Mouse (Mus musculus) yolk sac, embryonic 10.5 days (tissue): ENCODE measurements around the gene Map3k20.

Experiments
- DNase-seq: peaks from one replicate; pipeline ENCODE4 v3.0.0-alpha.2; 2017; ENCODE audit warnings: low spot score

Gene Map3k20

GRCm38 (mm10) chr2:72424656-72425055, 139.2 kb downstream of the Map3k20 start:
- no peak for DNase-seq

GRCm38 (mm10) chr2:72426776-72427175, 141.3 kb downstream of the Map3k20 start:
- DNase-seq: no peak

DNA sequence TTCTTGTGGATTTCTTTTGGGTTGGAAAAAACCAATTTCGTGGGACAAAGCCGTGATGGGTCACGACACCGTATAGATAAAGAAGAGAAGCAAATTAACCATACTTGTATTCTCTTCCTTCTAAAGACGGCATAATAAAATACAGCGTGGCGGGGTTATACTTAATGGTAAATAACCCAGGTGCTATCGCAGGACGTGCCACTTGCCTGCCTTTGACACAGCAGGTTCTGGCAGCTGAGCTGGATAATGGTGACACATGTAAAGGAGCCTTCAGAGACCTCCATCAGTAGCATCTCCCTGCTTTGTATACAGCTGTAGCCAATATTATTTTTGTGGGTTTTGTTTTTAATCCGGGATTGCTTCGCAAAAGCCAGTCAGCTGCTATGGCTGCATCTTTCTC, 141.9 kb downstream of the Map3k20 start:
- DNase-seq: no peak

DNA sequence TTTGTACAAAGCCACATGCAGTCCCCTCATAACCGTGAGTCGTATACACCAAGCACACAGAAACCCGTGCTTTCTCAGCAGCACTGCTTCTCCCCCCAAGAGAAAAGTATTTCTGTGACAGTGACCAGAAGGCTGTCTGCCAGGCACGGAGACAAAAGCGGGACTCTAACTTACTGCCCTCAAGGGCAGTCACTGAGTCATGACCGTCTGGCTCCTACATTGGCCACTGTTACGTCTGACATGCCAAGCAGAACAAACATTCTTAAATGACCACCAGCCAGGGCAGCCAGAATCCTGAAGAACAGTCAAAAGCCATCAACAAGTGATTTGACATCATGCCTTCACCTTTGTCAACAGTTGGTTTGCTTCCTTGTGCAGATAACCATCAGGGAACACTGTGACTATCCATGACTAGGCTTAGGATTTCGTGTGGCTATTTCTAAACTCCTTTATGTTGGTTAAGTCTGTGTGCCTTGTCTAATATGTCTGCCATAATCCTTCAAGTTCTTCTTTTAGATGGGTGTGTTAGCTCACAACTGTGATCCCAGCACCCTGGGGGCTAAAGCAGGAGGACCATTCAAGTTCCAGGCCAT, 153.6 kb downstream of the Map3k20 start:
- DNase-seq: no peak

- DNase-seq: no peak
Observed at GRCm38 (mm10) chr2:72441010-72441409, 155.6 kb downstream of the Map3k20 start.

DNA sequence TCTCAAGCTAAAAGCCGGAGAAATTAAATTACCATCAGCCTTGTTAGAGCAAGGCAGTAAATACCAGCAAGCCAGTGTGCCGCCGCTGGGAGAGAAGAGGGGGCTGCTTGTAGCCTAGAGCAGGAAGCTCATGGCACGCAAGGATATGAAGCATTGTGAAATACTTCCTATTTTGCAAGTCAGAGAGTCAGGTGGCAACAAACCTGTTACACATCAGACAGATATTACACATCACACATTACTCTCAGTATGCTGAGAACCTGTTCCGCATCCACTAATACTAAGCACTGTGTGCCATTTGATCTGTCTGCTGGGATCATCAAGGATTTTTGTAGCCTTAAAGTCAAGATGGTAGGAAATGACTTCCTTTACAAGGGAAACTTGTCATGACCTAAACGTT, 157.4 kb downstream of the Map3k20 start:
- no peak for DNase-seq

GRCm38 (mm10) chr2:72443960-72444359, 158.5 kb downstream of the Map3k20 start:
- DNase-seq: no peak

DNA sequence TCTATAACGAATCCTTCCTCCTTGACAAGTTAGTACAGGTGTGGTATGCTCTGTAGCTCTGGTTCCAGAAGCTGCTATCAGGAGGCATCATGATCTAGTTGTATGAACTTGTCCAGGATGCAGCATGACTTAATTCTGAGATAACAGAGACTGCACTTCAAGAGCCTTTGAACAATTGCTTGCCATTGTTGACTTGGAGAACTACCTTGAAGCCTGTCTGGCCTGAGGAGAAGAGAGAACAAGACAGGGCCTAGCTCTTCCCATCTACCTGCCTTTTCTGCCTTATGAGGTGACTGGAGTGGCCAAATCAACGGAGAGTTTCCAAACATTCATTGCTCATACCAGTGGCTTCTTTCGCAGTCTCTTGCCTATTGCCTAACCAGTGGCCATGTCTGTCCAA, 160.7 kb downstream of the Map3k20 start:
- DNase-seq: no peak

DNA sequence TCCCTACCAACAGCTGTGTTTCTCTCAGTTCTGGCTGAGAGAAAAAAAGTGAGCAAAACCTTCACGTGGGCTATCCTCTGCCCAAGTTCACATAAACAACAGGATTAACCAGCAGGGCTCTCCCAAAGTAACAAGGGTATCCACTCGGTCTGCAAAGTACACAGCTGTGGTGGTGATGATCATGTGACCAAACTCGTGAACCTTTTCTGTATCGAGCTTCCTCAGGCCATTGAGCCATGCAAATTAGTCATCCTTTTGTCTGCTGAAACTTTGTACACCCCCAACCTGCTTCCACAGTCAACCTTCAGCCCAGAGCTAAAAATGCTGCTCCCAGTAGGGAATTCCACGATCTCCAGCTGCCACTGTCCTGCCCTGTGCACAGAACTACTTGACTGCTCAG, 161.2 kb downstream of the Map3k20 start:
- no peak for DNase-seq

DNA sequence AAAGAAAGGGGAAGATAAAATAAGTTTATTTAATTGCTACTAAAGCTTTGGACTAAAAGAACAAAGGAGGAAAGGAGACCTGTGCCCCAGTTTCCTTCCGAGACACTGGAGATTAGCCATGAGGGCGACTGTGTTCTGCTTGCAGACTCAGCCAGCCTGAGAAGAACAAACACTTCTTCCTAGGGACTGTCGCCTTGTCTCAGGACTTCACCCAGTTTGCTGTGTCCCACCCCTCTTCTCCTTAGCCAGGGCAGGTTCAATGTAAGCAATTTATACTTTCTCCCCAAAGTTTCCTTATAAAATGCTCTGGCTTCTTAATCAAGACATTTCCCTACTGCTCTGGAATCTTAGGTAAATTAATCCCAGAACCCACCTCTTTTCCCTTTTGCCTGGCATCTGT, 168.1 kb downstream of the Map3k20 start:
- no peak for DNase-seq

GRCm38 (mm10) chr2:72456189-72456588, 170.8 kb downstream of the Map3k20 start:
- DNase-seq: no peak

GRCm38 (mm10) chr2:72464376-72465014, 179.1 kb downstream of the Map3k20 start:
- no peak for DNase-seq

DNA sequence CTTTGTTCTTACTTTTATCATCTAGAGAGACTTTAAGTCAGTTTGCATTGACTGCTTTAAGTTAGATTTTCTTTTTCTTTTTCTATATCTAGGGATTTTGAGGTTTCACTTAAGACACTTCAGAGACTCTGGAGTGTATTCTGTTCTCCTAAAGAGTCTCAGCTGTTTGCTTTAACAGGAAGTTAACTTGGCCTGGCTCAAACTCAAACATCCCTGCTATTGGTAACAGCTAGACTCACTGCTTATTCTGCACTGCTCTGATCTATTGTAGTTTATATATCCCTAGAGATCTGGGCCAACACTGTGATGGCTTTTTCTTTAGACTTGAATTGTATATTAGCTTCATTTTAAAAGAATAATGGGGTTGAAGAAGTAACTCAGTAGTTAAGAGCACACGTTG, 182.2 kb downstream of the Map3k20 start:
- DNase-seq: no peak

- DNase-seq: peak; percentile 18
Observed at GRCm38 (mm10) chr2:72471415-72472070, 186.1 kb downstream of the Map3k20 start.

- peak; percentile 57 for DNase-seq
Observed at GRCm38 (mm10) chr2:72474531-72475287, 189.3 kb downstream of the Map3k20 start.

DNA sequence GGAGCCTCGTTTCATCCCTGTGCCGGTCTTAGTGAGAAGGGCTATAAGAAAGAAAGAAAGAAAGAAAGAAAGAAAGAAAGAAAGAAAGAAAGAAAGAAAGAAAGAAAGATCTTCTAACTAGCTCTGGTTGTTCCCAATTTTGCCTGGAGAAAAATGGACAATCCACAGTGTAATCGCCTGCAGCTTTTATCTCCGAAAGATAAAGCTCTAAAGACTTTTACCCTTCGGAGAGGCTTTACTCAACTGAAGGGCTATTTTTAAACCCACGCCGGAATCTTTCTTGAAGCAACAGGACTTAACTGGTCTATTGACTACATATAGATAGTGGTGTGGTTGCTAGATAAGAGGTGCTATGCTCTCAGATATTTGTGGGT, 190.0 kb downstream of the Map3k20 start:
- no peak for DNase-seq

DNA sequence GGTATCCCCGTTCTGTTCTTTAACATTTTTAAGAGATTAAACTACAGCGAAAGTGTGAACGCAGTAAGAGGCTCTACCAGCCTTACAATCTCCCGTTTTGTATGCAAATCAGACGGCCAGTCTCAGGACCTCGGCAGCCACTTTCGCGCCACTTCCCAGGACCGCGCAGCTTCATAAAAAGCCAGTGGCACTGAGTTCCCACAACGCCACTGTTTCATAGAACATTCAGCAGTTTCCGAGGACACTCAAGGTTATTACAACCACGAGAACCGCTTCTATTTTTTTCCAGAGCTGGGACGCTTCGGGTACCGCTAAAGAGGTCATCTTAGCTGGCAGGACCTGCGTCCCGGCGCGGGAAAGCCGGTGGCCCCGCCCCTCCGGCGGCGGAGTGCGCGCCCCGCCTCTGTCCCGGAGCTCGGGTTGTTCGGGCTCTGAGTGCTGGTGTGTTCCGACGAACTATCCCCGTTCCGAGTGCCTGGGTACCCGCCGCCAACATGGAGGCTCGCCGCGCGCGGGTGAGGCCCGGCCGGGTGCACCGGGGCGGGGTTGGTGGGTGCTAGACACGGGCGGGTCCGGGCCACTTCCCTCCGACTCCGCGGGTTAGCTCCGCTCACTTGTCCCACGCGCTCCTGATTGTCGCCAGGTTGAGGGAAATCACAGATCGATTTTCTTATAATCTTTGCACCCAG, 190.5 kb downstream of the Map3k20 start, which contains the start of gene Cdca7:
TSS of gene Cdca7 (plus strand) at position 363 of the 689 bp plus-strand sequence.
- DNase-seq: peak; percentile 90

- DNase-seq: peak; percentile 72
Observed at GRCm38 (mm10) chr2:72476486-72477211, 191.2 kb downstream of the Map3k20 start.

DNA sequence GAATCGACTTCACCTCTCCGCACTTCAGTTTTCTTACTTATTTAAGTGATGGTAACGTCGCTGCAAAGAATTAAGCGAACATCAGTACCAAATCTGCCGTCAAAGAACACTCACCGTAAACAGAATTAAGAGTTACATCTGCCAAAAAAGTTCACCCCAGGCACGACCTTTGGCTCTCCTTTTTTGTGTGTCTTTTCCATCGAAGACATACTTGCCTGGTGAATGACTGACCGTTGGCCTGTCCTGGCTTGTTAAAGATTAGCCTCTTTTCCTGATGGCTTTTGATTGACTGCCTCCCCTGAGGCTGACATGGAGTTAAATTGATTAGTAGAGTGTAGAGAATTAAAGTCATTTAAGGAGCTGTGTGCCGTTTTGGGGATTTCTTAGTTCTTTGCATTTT, 191.8 kb downstream of the Map3k20 start:
- DNase-seq: peak; percentile 53

- DNase-seq: no peak
Observed at GRCm38 (mm10) chr2:72478176-72478575, 192.7 kb downstream of the Map3k20 start.

DNA sequence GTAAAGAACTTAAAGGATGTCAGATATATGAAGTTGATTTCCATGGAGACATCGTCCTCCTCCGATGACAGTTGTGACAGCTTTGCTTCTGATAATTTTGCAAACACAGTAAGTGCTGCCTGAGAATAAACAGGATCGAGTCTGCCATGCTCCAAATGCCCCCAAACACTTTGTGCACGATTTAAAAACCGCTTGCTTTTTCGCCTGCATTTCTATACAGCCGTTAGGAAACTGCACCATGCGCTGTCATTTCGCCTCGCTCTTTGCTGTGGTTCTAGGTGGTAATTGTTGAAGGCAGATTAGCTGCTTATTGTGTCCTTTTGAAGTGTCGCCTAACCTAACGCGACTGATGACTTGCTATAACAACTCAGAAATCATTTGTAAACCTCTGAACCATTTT, 193.5 kb downstream of the Map3k20 start:
- DNase-seq: no peak
